7 mouse cellular contexts compared by ENCODE assay signal in genomic region chr12:71016211-71016502, GRCm38 (mm10). TPM values are rescaled to one million over a fixed set of nuclear protein-coding genes. Genes with fewer than 3 reads are reported as not detected.
A peak's percentile ranks its signal among the peaks of the same experiment; 100 is the strongest.
DNase-seq lines count a peak whose midpoint lies in the region; ATAC-seq lines count a peak whose summit lies in the region.

No protein-coding gene starts in this region.

- H3K4me1 ChIP-seq in lung, embryonic 15.5 days: peaks cover 25% of the 10 kb centered on the region
- H3K4me1 ChIP-seq in embryonic facial prominence, embryonic 15.5 days: peaks cover 20% of the 10 kb centered on the region
- peaks cover 8% of the 10 kb centered on the region for H3K4me1 ChIP-seq in intestine, embryonic 15.5 days (replicated peaks)
- H3K4me1 ChIP-seq in neural tube, embryonic 14.5 days (ENCODE audit: control insufficient read depth, insufficient read depth, low read length): peaks cover 23% of the 10 kb centered on the region

- H3K9ac ChIP-seq in lung, embryonic 15.5 days: peak overlapping the region; percentile 90
- H3K9ac ChIP-seq in embryonic facial prominence, embryonic 15.5 days: peak overlapping the region; percentile 91
- peak overlapping the region; percentile 93 for H3K9ac ChIP-seq in intestine, embryonic 15.5 days
- peak overlapping the region; percentile 76 for H3K9ac ChIP-seq in neural tube, embryonic 14.5 days (replicated peaks; ENCODE audit: low read depth, low read length)

- 0% methylated on average over 33 of the region's 33 CpGs for WGBS in lung, embryonic 15.5 days
- WGBS in embryonic facial prominence, embryonic 15.5 days: under 1% methylated on average over 32 of the region's 33 CpGs
- 0% methylated on average over 33 of the region's 33 CpGs for WGBS in intestine, embryonic 15.5 days
- 1% methylated on average over 28 of the region's 33 CpGs for WGBS in neural tube, embryonic 14.5 days

- H3K27me3 ChIP-seq in lung, embryonic 15.5 days: no peaks in the 10 kb centered on the region
- no peaks in the 10 kb centered on the region for H3K27me3 ChIP-seq in embryonic facial prominence, embryonic 15.5 days
- no peaks in the 10 kb centered on the region for H3K27me3 ChIP-seq in intestine, embryonic 15.5 days (replicated peaks)
- no peaks in the 10 kb centered on the region for H3K27me3 ChIP-seq in neural tube, embryonic 14.5 days (ENCODE audit: control insufficient read depth, insufficient read depth, low read length)

- peak overlapping the region; percentile 99 for H3K27ac ChIP-seq in lung, embryonic 15.5 days
- H3K27ac ChIP-seq in embryonic facial prominence, embryonic 15.5 days (replicated peaks): peak overlapping the region; percentile 98
- H3K27ac ChIP-seq in intestine, embryonic 15.5 days: peak overlapping the region; percentile 97
- H3K27ac ChIP-seq in neural tube, embryonic 14.5 days (ENCODE audit: low read depth, low read length): peak overlapping the region; percentile 86

- H3K9me3 ChIP-seq in lung, embryonic 15.5 days: no peaks in the 10 kb centered on the region
- no peaks in the 10 kb centered on the region for H3K9me3 ChIP-seq in embryonic facial prominence, embryonic 15.5 days (replicated peaks)
- H3K9me3 ChIP-seq in intestine, embryonic 15.5 days: no peaks in the 10 kb centered on the region
- no peaks in the 10 kb centered on the region for H3K9me3 ChIP-seq in neural tube, embryonic 14.5 days (ENCODE audit: control insufficient read depth, low read length)

- no peak for DNase-seq in lung, adult 18-20 months
- no peak for DNase-seq in layer of hippocampus, adult 9-10 months (ENCODE audit: low spot score)
- DNase-seq in embryo, embryonic 11 days: no peak

- H3K36me3 ChIP-seq in lung, embryonic 15.5 days: peaks cover 36% of the 10 kb centered on the region
- H3K36me3 ChIP-seq in embryonic facial prominence, embryonic 15.5 days: peaks cover 21% of the 10 kb centered on the region
- peaks cover 12% of the 10 kb centered on the region for H3K36me3 ChIP-seq in intestine, embryonic 15.5 days
- H3K36me3 ChIP-seq in neural tube, embryonic 14.5 days (ENCODE audit: control insufficient read depth, insufficient read depth, low read length): peaks cover 14% of the 10 kb centered on the region

- H3K4me2 ChIP-seq in lung, embryonic 15.5 days: peak overlapping the region; percentile 63
- peak overlapping the region; percentile 60 for H3K4me2 ChIP-seq in embryonic facial prominence, embryonic 15.5 days (replicated peaks)
- H3K4me2 ChIP-seq in intestine, embryonic 15.5 days (replicated peaks): peak overlapping the region; percentile 65
- peak overlapping the region; percentile 81 for H3K4me2 ChIP-seq in neural tube, embryonic 14.5 days (ENCODE audit: low read depth, low read length)

- peak overlapping the region; percentile 100 for H3K4me3 ChIP-seq in lung, embryonic 15.5 days
- peak overlapping the region; percentile 100 for H3K4me3 ChIP-seq in embryonic facial prominence, embryonic 15.5 days (replicated peaks)
- peak overlapping the region; percentile 88 for H3K4me3 ChIP-seq in intestine, embryonic 15.5 days (replicated peaks)
- peak overlapping the region; percentile 97 for H3K4me3 ChIP-seq in neural tube, embryonic 14.5 days (ENCODE audit: low read depth, low read length)

- ATAC-seq in lung, embryonic 15.5 days (ENCODE audit: borderline replicate concordance, extremely low read depth, low FRiP score, low TSS enrichment): no peak
- ATAC-seq in embryonic facial prominence, embryonic 15.5 days (ENCODE audit: insufficient number of reproducible peaks, low FRiP score, low TSS enrichment, low read depth): no peak
- ATAC-seq in intestine, embryonic 15.5 days: no peak; the same call in 1 of the 2 replicates
- no peak for ATAC-seq in neural tube, embryonic 14.5 days (ENCODE audit: low read depth)

RNA-seq across cellular contexts. Expression of gene Arid4a, which starts 0.4 kb away (rescaled TPM):
- polyA plus RNA-seq in lung, embryonic 15.5 days (2015; fragmentation: Nextera tagmentation; extraction: Ambion mirVana): 39.6 and 39.8 TPM in 2 replicates
- 39.6 and 43.8 TPM in 2 replicates for polyA plus RNA-seq in embryonic facial prominence, embryonic 15.5 days (2015; fragmentation: Nextera tagmentation; extraction: Ambion mirVana)
- polyA plus RNA-seq in intestine, embryonic 15.5 days (2015; fragmentation: Nextera tagmentation; extraction: Ambion mirVana): 35.0 and 39.3 TPM in 2 replicates
- polyA plus RNA-seq in neural tube, embryonic 14.5 days (2014; fragmentation: Nextera tagmentation; extraction: Ambion mirVana): 44.9 and 45.0 TPM in 2 replicates

RNA-seq across cellular contexts. Expression of gene Psma3, which starts 41.7 kb away (rescaled TPM):
- 651 and 672 TPM in 2 replicates for polyA plus RNA-seq in lung, embryonic 15.5 days (2015; fragmentation: Nextera tagmentation; extraction: Ambion mirVana)
- 518 and 555 TPM in 2 replicates for polyA plus RNA-seq in embryonic facial prominence, embryonic 15.5 days (2015; fragmentation: Nextera tagmentation; extraction: Ambion mirVana)
- 593 and 607 TPM in 2 replicates for polyA plus RNA-seq in intestine, embryonic 15.5 days (2015; fragmentation: Nextera tagmentation; extraction: Ambion mirVana)
- 542 and 609 TPM in 2 replicates for polyA plus RNA-seq in neural tube, embryonic 14.5 days (2014; fragmentation: Nextera tagmentation; extraction: Ambion mirVana)
